Mouse (Mus musculus) mesoderm, embryonic 11.5 days (tissue): ENCODE results near the gene Srrm2.
A peak's percentile ranks its signal among the peaks of the same experiment; 100 is the strongest.

ENCODE experiments used
- DNase-seq: peaks from one replicate; pipeline ENCODE4 v3.0.0-alpha.2; 2012; ENCODE audit warnings: low read depth, low spot score

The Srrm2 gene

DNA sequence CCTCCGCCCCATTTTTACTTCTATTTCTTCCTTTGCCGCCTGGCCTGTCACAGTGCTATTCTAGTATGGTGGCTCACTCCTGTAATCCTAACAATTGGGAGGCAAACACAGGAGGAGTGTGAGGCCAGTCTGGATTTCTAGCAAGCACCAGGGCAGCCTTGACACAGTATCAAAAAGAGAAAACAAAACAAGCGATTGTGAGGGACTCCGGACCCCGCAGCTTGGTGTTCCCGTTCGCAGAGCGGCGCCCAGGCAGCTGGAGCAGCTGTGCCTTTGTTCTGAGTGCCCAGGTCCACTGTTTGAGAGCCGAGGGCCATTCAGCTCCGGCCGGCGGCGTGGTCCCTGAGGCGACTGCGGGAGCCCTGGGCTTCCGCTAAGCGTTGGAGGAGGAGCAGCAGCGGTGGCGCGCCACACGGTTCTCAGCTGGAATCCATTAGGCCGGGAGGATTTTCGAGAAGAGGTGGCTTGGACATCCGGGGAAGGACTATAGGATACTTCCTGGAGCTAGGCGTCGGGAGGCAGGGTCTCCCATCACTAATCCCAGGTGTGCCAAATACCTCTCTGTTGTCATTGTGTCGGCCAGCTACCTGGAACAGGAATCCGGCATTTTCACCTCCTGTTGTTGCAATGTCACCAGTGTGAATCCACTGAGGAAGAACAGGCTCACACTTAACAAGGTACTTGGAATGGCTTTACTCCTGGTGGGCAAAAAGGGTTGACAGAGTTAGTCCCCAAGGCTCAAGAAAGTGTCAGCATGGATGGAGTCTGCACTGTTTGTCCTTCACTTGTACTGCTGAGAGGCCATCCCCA is at the start of gene Srrm2:
Srrm2 (plus strand) TSS at position 264 of the 810 bp plus-strand sequence.
- DNase-seq, result peak; percentile 76

- DNase-seq, result no peak
These were observed 49.7 kb upstream of the Srrm2 start, which contains the start of gene Paqr4 for GRCm38 (mm10) chr17:23740598-23741021. TSS of gene Paqr4 (minus strand) at chr17:23740867.

DNA sequence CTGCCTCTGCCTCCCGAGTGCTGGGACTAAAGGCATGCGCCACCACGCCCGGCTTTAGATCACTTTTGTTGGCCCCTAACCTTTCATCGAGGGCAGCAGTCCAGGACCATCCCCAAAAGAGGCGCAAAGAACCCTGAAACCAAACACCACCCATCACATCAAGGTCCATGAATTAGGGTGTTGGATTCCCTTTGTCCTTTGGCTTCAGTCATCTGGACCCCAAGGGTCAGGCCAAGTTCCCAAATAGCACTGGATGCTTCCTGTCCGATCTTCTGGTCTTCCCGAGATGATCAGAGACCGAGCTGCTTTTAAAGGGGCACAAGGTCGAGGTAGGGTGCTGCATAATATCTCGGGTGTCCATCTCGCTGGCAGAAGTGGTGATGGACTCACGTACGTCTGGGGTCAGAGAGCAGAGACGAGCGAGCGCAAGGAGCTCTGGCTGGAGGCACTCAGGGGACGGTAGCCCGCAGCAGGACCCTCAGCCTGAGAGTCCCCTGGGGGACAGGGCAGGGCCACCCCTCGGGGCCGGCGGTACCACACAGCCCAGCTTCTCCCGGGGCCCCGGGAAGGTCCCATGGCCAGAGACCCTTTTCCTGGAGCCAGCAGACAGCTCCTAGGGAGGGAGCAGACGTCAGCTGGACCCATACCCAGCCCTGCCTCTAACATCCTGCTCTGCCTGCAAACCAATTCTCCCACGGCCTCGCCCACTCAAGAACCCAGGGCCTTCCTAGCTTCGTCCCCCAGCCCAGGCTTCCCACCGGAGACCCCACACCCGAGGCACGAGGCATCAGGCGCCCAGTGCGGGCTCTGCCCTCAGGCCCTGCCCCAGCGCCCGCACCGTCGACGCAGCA is 48.7 kb upstream of the Srrm2 start:
- no peak for DNase-seq

DNA sequence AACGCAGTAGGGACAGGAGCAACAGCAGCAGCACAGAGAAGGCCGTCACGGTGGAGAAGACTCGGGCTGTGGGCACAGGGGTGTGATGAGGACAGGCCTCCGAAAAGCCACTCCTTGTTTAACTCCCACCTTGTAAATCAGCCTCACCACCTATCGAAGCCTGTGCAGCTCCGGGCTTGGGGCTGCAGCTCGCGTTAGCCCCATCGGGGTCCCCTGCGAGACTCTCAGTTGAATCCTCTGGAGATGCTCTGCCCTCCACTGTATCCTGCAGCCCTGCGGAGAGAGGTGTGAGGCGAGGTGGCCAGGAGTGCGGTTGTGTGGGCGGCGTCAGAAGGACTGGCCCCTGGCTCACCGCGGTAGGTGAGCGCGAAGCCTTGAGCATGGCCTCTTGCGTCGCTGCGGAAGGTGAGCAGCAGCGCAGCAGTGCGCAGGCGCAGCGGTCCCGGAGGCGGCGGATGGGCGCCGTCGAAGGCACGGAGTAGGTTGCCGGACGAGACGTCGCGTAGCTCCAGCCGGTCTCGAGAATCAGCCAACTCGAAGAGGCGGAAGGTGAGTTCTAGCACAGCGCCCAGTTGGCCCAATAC is 48.0 kb upstream of the Srrm2 start:
- peak; percentile 40 for DNase-seq

GRCm38 (mm10) chr17:23742941-23743340 is 47.4 kb upstream of the Srrm2 start:
- no peak for DNase-seq

- no peak for DNase-seq
These were observed 46.3 kb upstream of the Srrm2 start for GRCm38 (mm10) chr17:23744076-23744475.

GRCm38 (mm10) chr17:23744651-23745050 is 45.7 kb upstream of the Srrm2 start:
- no peak for DNase-seq

DNA sequence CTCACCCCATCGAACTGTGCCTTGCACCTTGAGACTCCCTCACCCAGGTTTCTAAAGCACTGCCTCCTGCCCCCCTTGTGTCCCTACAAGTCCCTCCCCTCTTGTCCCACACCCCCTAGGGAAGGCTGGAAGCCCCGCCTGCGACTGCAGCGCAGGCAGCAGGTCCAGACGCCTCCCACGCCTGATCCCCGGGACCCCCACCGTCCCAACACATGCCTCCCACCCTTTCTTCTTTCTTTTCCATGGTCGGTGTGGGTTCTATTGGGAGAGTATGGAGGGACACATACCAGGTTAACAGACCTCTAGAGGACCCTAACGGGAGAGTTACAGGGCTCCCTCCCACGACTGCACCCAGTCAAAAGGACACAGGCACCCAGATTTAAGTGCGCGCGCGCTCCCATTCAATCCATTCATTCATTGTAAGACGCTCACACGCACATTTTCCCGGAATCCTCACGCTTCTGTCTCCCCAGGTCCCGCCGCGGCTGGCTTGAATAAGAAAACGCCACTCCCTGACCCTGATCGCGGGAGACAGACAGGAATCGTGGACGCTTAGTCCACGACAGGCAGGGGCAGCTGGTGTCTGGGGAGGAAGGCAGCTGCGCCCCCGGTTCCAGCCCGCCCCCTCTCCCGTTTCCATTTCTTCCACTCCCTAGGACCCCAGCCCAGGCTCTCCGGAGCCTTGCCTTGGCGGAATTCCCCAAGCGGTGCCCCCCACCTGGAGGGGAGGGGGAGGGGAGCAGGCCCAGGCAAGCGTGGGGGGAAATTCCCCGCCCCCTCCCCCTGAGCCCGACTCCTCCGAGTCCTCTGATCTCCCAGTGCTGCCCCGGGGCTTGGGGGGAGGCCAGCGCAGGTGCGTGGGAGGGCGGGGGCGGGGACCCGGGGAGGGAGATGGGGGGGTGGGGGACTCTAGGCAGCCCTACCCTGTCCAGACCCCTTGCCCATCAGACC is 44.8 kb upstream of the Srrm2 start, which contains the start of gene Kremen2:
Kremen2 (minus strand) TSS at position 533 of the 951 bp plus-strand sequence.
- DNase-seq, result no peak

GRCm38 (mm10) chr17:23746311-23746710 is 44.0 kb upstream of the Srrm2 start:
- no peak for DNase-seq

DNA sequence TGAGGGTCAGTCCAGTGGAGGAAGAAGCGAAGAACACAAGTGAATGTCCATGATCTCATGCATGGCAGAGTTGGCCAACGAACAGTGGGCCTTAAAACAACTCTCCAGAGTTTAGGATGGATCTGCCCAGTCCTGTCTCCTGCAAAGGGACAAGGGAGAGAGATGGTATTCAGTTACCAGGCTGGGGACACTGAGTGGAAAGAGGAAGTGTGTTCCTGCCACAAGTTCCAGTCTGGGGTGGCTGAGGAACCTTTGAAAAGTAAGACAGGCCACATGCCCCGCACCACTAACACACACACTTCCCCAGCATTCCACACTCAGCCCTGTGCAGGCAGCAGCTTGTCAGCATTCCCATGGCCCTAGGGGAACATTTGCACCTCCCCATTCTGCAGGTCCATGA is 43.6 kb upstream of the Srrm2 start:
- no peak for DNase-seq

GRCm38 (mm10) chr17:23747471-23747870 is 42.9 kb upstream of the Srrm2 start:
- DNase-seq, result no peak

- no peak for DNase-seq
These were observed 42.3 kb upstream of the Srrm2 start for GRCm38 (mm10) chr17:23748026-23748425.

DNA sequence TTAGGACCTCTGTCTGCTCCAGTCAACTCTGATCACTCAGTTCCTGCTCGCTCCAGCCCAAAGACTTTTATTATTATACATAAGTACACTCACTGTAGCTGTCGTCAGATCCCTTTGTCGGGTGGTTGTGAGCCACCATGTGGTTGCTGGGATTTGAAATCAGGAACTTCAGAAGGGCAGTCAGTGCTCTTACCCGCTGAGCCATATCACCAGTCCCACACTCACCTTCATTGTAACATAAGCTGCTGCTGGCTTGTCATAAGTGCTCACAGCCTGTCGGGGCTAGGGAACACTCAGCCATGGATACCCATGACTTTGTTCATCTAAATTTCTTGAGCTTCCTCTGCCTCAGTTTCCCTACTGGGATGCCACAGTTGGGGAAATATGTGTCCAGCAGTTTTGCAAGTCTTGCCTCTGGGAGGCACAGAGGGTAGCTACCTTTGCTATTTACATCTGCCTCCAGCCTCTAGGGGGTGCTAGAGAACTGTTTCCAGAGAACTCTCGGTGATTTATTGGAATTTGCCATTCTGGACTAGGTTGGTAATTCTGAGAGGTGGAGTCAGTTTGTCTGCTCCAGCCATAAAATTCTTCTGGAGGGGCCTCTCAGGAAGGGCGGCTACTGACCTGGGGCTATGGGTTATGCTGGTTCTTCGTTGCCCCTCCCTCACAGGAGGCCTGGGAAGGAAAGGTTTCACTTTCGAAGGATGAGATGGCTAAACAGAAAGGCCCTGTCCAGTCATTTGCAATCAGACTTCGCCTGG is 41.5 kb upstream of the Srrm2 start:
- peak; percentile 87 for DNase-seq

- no peak for DNase-seq
These were observed 40.7 kb upstream of the Srrm2 start for GRCm38 (mm10) chr17:23749400-23750191.

- DNase-seq, result no peak
These were observed 34.6 kb upstream of the Srrm2 start for GRCm38 (mm10) chr17:23755689-23756088.

DNA sequence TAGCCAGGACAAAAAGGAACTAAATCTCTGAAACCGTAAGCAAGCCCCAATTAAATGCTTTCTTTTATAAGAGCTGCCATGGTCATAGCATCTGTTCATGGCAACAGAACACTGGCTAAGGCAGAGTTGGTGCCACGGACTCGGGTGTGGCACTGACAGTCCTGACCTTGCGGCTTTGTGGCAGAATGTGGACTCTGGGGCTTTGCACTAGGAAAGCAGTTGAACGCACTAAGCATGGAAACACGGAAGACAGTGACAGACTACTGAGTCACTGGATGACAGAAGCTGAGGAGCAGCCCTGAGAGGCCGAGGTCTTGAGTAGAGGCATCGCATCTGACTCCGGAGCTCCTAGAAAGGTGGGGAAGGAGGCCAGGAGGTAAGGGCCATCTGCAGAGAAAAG is 32.8 kb upstream of the Srrm2 start:
- no peak for DNase-seq

- no peak for DNase-seq
These were observed 31.5 kb upstream of the Srrm2 start for GRCm38 (mm10) chr17:23758801-23759200.

GRCm38 (mm10) chr17:23760231-23760630 is 30.1 kb upstream of the Srrm2 start:
- no peak for DNase-seq

GRCm38 (mm10) chr17:23761155-23761554 is 29.2 kb upstream of the Srrm2 start:
- DNase-seq, result no peak
